Mouse (Mus musculus) bone marrow macrophage, adult 2 months (primary cell): ENCODE measurements around the gene Ptcra.

ENCODE experiments used
- CTCF ChIP-seq: IDR thresholded peaks from 2 replicates; pipeline ENCODE4 v1.5.1; 2012; ENCODE audit warnings: low read depth, mild to moderate bottlenecking, low read length, moderate library complexity
- POLR2A ChIP-seq: IDR thresholded peaks from 2 replicates; pipeline ENCODE4 v1.6.1; 2012; ENCODE audit warnings: mild to moderate bottlenecking, low read depth, low read length, borderline replicate concordance

DNA sequence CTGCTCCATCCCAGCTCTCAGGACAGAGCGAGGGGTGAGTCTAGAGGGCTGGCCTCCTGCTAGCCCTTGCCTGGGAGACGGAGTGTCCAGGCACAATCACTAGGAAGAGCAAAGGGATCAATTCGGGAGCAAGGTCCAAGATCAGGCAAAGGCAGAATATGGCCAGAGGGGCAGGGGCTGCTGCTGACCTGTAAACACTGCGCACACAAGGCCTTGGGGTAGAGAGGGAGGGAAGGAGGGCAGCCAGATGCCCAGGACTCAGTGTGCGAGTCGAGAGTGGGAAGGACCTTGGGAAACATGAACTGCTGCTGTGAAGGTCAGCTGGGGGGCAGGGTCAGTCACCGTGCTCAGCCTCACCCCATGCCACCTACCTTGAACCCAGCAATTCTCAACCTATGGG, 28.2 kb downstream of the Ptcra start:
- TF ChIP-seq CTCF, result no peak
- no peak for TF ChIP-seq POLR2A
